Mouse (Mus musculus) heart, postnatal 4 days (tissue): ENCODE results near the gene Gng3. TPM values are rescaled to one million over a fixed set of nuclear protein-coding genes. Genes with fewer than 3 reads are reported as not detected.

ENCODE experiments used
- DNase-seq: peaks from one replicate; pipeline ENCODE4 v3.0.0; 2021
- microRNA-seq, 2 experiments: library from miRNA; unstranded; fragments of <30 nt; microRNA quantifications; one replicate each; pipeline ENCODE4 v1.2.0; 2021 to 2022
- total RNA-seq, 2 experiments: library from RNA; stranded (reverse); gene quantifications; 2 replicates each; pipeline ENCODE4 v1.2.3; 2021

Gene Gng3
- total RNA-seq, 2 experiments from 2014 or later: 0.16 TPM; not detected in 1

- DNase-seq: no peak
Measured at GRCm38 (mm10) chr19:8803879-8804660, 34.9 kb downstream of the Gng3 start.

DNA sequence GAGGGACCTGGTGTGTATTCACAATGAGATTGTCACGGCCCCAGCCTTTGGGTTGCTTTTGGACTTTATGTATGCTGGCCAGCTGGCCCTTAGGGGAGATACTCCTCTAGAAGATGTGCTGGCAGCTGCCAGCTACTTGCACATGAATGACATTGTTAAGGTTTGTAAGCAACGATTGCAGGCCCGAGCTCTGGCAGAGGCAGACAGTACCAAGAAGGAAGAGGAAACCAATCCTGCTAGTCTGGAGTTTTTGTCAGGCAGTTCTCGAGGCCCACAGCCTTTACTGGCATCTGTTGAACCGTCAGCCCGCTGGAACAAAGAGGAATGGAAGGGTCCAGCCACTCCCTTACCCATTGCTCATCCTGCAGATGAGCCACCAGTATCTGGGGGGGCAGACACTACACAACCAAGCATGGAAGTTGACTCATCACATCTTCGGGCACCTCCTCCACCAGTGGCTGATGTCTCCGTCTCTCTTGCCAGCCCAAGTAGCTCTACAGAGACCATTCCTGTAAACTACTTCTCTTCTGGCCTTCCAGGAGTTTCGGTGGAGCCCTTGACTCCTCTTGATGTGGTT is 35.7 kb downstream of the Gng3 start:
- no peak for DNase-seq

DNA sequence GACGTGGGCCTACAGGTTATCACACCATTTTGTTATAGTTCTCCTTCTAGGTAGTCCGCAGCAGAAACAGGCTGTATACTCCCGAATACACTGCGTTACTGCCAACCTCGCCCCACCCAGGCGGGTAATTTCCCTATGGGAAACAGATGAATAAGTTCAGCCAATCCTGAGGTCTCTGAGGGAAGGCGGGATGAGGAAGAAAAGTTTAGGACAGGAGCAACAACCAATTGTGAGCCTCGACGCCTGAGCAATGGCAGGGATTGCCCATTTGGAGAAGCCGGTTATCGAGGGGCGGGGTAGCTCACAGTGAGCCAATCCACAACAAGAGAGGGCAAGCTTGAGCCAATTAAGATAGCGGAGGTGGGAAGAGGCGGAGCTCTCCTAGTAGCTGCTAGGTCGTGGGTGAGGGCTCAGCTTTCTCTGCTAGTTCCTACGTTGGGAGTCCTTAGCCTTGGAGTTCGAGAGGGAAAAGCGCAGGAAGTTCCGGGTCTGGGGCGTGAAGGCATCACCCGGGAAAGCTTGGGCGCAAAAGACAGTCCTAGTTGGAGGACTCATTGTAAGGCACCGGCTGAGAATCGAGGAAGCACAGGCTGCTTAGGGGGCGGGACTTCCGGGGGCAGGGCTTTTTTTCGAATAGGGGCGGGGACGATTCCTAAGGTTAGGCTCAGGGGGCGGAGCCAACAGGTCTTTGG is 36.7 kb downstream of the Gng3 start, which contains the start of gene Zbtb3:
Gene Zbtb3, plus strand, starts transcription at position 426 of the 692 bp plus-strand sequence.
- DNase-seq: peak; percentile 93

- DNase-seq: no peak
Measured at GRCm38 (mm10) chr19:8798947-8799315, 40.1 kb downstream of the Gng3 start.

- peak; percentile 92 for DNase-seq
Measured at GRCm38 (mm10) chr19:8798264-8798946, 40.6 kb downstream of the Gng3 start, which contains the start of gene Polr2g. Polr2g (minus strand) TSS chr19:8798577.

DNA sequence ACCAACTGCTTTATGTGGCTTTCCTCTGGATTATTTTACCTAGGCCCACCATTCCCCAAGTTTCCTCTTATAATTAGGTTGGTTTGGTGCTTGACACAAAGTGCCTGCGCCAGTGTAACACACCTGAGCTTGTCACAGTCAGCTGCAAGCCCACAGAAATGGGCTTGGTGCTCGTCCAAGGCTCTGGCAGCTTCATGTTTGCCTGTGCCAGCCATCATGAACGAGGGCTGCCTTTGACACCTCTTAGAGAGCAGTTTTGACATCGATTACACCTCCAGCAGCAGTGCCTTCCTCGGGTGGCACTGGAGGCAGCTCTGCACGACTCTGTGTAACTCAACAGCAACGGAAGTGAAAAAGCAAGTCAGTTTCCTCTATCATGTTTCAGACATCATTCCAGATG is 48.8 kb downstream of the Gng3 start:
- no peak for DNase-seq

DNA sequence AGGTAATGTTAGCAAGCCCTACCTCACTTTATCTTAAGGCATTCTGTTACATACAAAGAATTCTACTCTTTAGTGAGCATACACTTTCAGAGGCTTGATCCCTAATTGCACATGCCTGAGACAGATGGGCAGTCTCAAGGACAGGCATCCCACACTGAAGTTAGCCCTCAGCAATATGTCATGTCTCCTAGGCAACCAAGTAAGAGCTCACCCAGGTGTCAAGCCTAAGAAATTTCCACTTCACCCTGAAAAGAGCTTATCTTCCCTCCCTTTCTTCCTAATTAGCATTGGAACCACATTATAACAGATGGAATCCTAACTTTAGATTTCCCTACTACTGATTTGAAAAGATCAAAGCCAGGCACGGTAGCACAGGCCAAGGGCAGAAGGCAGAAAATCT is 49.8 kb downstream of the Gng3 start:
- no peak for DNase-seq

DNA sequence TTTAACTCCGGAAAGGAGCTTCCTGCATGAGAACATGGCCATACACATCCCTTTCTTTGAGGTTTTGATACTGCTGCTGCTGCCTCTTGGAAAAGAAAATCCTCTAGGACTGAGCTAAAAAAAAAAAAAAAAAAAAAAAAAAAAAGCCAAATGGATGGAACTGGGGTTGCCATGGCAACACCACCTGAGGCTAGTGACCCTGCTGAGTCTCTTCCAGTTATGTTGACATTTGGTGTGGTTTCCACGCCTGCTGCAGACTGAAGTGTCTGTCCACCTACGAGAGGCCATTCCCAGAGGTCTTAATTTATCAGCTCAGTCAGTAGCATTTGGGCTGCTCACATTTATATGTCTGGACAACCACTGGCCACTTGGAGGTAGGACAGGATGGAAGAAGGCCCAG is 50.5 kb downstream of the Gng3 start:
- DNase-seq: no peak

Small RNAs within 50 kb of the gene (microRNA-seq; reads per million reads assigned to microRNA genes)
- 0 to 0.20 reads per million in 2 experiments for gene Mir5136

Other genes with a start within 250 kb of the Gng3 start
- gene Slc22a8, start 247.9 kb downstream of the Gng3 start, total RNA-seq: not detected
- gene Slc22a6, start 221.2 kb downstream of the Gng3 start, total RNA-seq: not detected
- not detected for gene Chrm1, start 175.4 kb downstream of the Gng3 start, total RNA-seq
- 10 to 100 TPM; 62.4 to 66.3 TPM for gene Slc3a2, start 115.8 kb downstream of the Gng3 start, total RNA-seq
- 10 to 100 TPM; 30.3 to 31.1 TPM for gene Wdr74, start 103.4 kb downstream of the Gng3 start, total RNA-seq
- gene 1700092M07Rik, start 98.5 kb downstream of the Gng3 start, total RNA-seq: not detected
- gene Stx5a, start 97.8 kb downstream of the Gng3 start, total RNA-seq: 10 to 100 TPM; 43.4 to 48.5 TPM
- gene Nxf1, start 82.1 kb downstream of the Gng3 start, total RNA-seq: 10 to 100 TPM; 82.1 to 86.1 TPM
- 100 to 1,000 TPM; 121 to 133 TPM for gene Tmem223, start 68.2 kb downstream of the Gng3 start, total RNA-seq
- 10 to 100 TPM; 16.6 to 17.1 TPM for gene Tmem179b, start 64.7 kb downstream of the Gng3 start, total RNA-seq
- 10 to 100 TPM; 12.1 to 12.5 TPM for gene Taf6l, start 52.8 kb downstream of the Gng3 start, total RNA-seq
- 10 to 100 TPM; 71.2 to 80.6 TPM for gene Polr2g, start 40.6 kb downstream of the Gng3 start, total RNA-seq
- 1 to 10 TPM; 2.4 to 2.5 TPM for gene Zbtb3, start 36.6 kb downstream of the Gng3 start, total RNA-seq
- gene Ttc9c, start 19.9 kb downstream of the Gng3 start, total RNA-seq: 10 to 100 TPM; 20.9 to 22.8 TPM
- 10 to 100 TPM; 53.5 to 56.0 TPM for gene Hnrnpul2, start 19.2 kb downstream of the Gng3 start, total RNA-seq
- not detected for gene AC129217.1, start 9.4 kb downstream of the Gng3 start, total RNA-seq
- 10 to 100 TPM; 26.2 to 27.5 TPM for gene Bscl2, start 1.7 kb downstream of the Gng3 start, total RNA-seq
- gene Lrrn4cl, start 11.6 kb upstream of the Gng3 start, total RNA-seq: 1 to 10 TPM; 2.4 to 2.5 TPM
- gene Ubxn1, start 32.3 kb upstream of the Gng3 start, total RNA-seq: 100 to 1,000 TPM; 112 to 125 TPM
- gene Uqcc3, start 41.7 kb upstream of the Gng3 start, total RNA-seq: 10 to 100 TPM; 39.4 to 41.2 TPM
- 1 to 10 TPM; 2.1 to 5.6 TPM for gene Lbhd1, start 44.5 kb upstream of the Gng3 start, total RNA-seq
- not detected for gene Gm49403, start 44.7 kb upstream of the Gng3 start, total RNA-seq
- 10 to 100 TPM; 23.7 to 24.9 TPM for gene 1810009A15Rik, start 49.7 kb upstream of the Gng3 start, total RNA-seq
- gene Gm49416, start 49.7 kb upstream of the Gng3 start, total RNA-seq: 1 to 10 TPM; 2.3 to 3.6 TPM
- 10 to 100 TPM; 16.3 to 17.1 TPM for gene Ints5, start 53.8 kb upstream of the Gng3 start, total RNA-seq
- gene Ganab, start 58.9 kb upstream of the Gng3 start, total RNA-seq: 10 to 100 TPM; 80.9 to 83.7 TPM
- 10 to 100 TPM; 36.0 to 38.0 TPM for gene B3gat3, start 81.2 kb upstream of the Gng3 start, total RNA-seq
- 1 to 10 TPM; 3.1 to 3.2 TPM for gene Rom1, start 90.2 kb upstream of the Gng3 start, total RNA-seq
- 10 to 100 TPM; 15.4 to 16.6 TPM for gene Eml3, start 90.4 kb upstream of the Gng3 start, total RNA-seq
- gene Mta2, start 102.7 kb upstream of the Gng3 start, total RNA-seq: 10 to 100 TPM; 62.5 to 63.8 TPM
- 1 to 10 TPM; 8.3 to 9.6 TPM for gene Tut1, start 114.7 kb upstream of the Gng3 start, total RNA-seq
- 100 to 1,000 TPM; 357 to 371 TPM for gene Eef1g, start 127.8 kb upstream of the Gng3 start, total RNA-seq
- 100 to 1,000 TPM; 303 to 328 TPM for gene Ahnak, start 150.1 kb upstream of the Gng3 start, total RNA-seq
- not detected for gene Scgb1a1, start 248.8 kb upstream of the Gng3 start, total RNA-seq